ENCODE assay signal across 26 mouse cellular contexts in the genomic region with DNA sequence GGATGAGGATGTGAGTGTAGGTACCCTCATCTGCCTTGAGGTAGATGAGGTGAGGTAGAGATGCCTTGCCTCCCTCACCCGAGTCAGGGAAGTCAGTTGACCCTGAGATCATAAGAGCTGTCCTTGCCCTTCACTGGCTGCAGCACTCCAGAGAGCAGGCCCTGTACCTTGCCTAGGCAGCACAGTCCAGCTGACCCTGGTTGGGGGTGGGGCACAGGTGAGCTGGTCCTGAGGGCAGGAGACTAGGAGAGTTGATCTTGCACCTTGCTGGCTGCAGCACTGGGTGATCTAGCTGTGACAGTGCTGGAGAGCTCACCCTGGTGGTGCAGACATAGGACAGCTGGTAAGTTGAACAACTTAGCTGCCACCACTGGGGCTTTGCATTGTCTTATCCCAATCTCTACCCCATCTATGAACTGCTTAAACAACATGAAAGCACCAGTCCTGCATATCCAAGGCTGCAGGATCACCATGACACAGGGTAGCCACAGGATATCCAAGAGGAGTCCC. TPM values are rescaled to one million over a fixed set of nuclear protein-coding genes. Genes with fewer than 3 reads are reported as not detected.
DNase-seq lines count a peak whose midpoint lies in the region; ATAC-seq lines count a peak whose summit lies in the region.
"Had no signal": no experiment of that assay in that cellular context is flagged by ENCODE, and none has a peak within 500 bp of the region (broad histone marks: within the 10 kb centered on the region; RNA-seq: fewer than 3 reads in every experiment).

No protein-coding gene starts in this region.

- 87% methylated on average over 1 of the region's 1 CpGs for WGBS in hindbrain, embryonic 12.5 days
- 92% methylated on average over 1 of the region's 1 CpGs for WGBS in hindbrain, embryonic 16.5 days
- 81% methylated on average over 1 of the region's 1 CpGs for WGBS in lung, embryonic 15.5 days

- no peak for ATAC-seq in CD4-positive, CD25-positive, alpha-beta regulatory T cell, adult 4 months
- ATAC-seq in hindbrain, embryonic 12.5 days (ENCODE audit: low FRiP score): peak; percentile 26; the same call in 1 of the 2 replicates
- no peak for ATAC-seq in hindbrain, embryonic 16.5 days
- ATAC-seq in lung, embryonic 15.5 days (ENCODE audit: borderline replicate concordance, extremely low read depth, low FRiP score, low TSS enrichment): peak; percentile 55
- ATAC-seq: forebrain, embryonic 14.5 days; hindbrain, postnatal 0 days had no signal

- no peaks in the 10 kb centered on the region for H3K27me3 ChIP-seq in hindbrain, embryonic 12.5 days
- no peaks in the 10 kb centered on the region for H3K27me3 ChIP-seq in hindbrain, embryonic 16.5 days (replicated peaks; ENCODE audit: control insufficient read depth, insufficient read depth, low read length)
- H3K27me3 ChIP-seq in lung, embryonic 15.5 days: no peaks in the 10 kb centered on the region
- H3K27me3 ChIP-seq: embryonic facial prominence, embryonic 12.5 days; heart, embryonic 12.5 days had no signal

- H3K36me3 ChIP-seq in hindbrain, embryonic 12.5 days: no peaks in the 10 kb centered on the region
- H3K36me3 ChIP-seq in hindbrain, embryonic 16.5 days (ENCODE audit: control insufficient read depth, insufficient read depth, low read length): no peaks in the 10 kb centered on the region
- H3K36me3 ChIP-seq in lung, embryonic 15.5 days: no peaks in the 10 kb centered on the region
- H3K36me3 ChIP-seq: embryonic facial prominence, embryonic 12.5 days; heart, embryonic 12.5 days had no signal

- no peaks in the 10 kb centered on the region for H3K4me1 ChIP-seq in hindbrain, embryonic 12.5 days
- H3K4me1 ChIP-seq in hindbrain, embryonic 16.5 days (ENCODE audit: control insufficient read depth, insufficient read depth, low read depth, low read length): no peaks in the 10 kb centered on the region
- H3K4me1 ChIP-seq in lung, embryonic 15.5 days: no peaks in the 10 kb centered on the region
- H3K4me1 ChIP-seq: embryonic facial prominence, embryonic 12.5 days; heart, embryonic 12.5 days had no signal

- no peak overlapping the region for H3K9ac ChIP-seq in hindbrain, embryonic 12.5 days
- no peak overlapping the region for H3K9ac ChIP-seq in hindbrain, embryonic 16.5 days (ENCODE audit: low read depth, low read length)
- H3K9ac ChIP-seq in lung, embryonic 15.5 days: no peak overlapping the region
- H3K9ac ChIP-seq: embryonic facial prominence, embryonic 12.5 days; heart, embryonic 12.5 days had no signal

- no peak overlapping the region for H3K4me2 ChIP-seq in hindbrain, embryonic 12.5 days (replicated peaks)
- no peak overlapping the region for H3K4me2 ChIP-seq in hindbrain, embryonic 16.5 days (ENCODE audit: low read length)
- no peak overlapping the region for H3K4me2 ChIP-seq in lung, embryonic 15.5 days
- H3K4me2 ChIP-seq: embryonic facial prominence, embryonic 12.5 days; heart, embryonic 12.5 days; liver, embryonic 11.5 days had no signal

- no peak overlapping the region for H3K27ac ChIP-seq in hindbrain, embryonic 12.5 days
- H3K27ac ChIP-seq in hindbrain, embryonic 16.5 days (ENCODE audit: low read depth, low read length): no peak overlapping the region
- no peak overlapping the region for H3K27ac ChIP-seq in lung, embryonic 15.5 days
- H3K27ac ChIP-seq: embryonic facial prominence, embryonic 12.5 days; hindbrain, postnatal 0 days; layer of hippocampus, adult 2 months had no signal

- no peaks in the 10 kb centered on the region for H3K9me3 ChIP-seq in hindbrain, embryonic 12.5 days (replicated peaks)
- no peaks in the 10 kb centered on the region for H3K9me3 ChIP-seq in hindbrain, embryonic 16.5 days (ENCODE audit: control insufficient read depth, low read length)
- H3K9me3 ChIP-seq in lung, embryonic 15.5 days: no peaks in the 10 kb centered on the region
- H3K9me3 ChIP-seq: embryonic facial prominence, embryonic 12.5 days had no signal

- peak; percentile 12 for DNase-seq in CD4-positive, CD25-positive, alpha-beta regulatory T cell, adult 2 months (ENCODE audit: low read depth, low spot score)
- DNase-seq in lung, postnatal 36 days: no peak
- DNase-seq in CD4-positive helper T cell, adult 2 months (ENCODE audit: low read depth, low spot score): peak; percentile 4
- DNase-seq in ovary, adult 18-20 months (ENCODE audit: low spot score): no peak
- DNase-seq: adrenal gland, adult 2 months; cerebellum, adult 11-12 months; cerebellum, postnatal 14 days; kidney, adult 18-20 months; kidney, postnatal 14 days; lung, adult 18-20 months; lung, postnatal 4 days; right cerebral cortex, postnatal 25 days; spleen, adult 18-20 months; thymus, adult 18-20 months; thymus, postnatal 36 days had no signal

- no peak overlapping the region for H3K4me3 ChIP-seq in hindbrain, embryonic 12.5 days
- H3K4me3 ChIP-seq in hindbrain, embryonic 16.5 days (ENCODE audit: low read length): no peak overlapping the region
- H3K4me3 ChIP-seq in lung, embryonic 15.5 days: no peak overlapping the region
- H3K4me3 ChIP-seq: embryonic facial prominence, embryonic 12.5 days; heart, embryonic 12.5 days; layer of hippocampus, adult 2 months had no signal

RNA-seq across cellular contexts. Expression of gene Cd200, which starts 28.4 kb away (rescaled TPM):
- polyA plus RNA-seq in CD4-positive, CD25-positive, alpha-beta regulatory T cell, adult 4 months (2017; shearing (Covaris generic)): 100 to 1,000 TPM; 163 to 168 TPM
- 94.5 and 99.2 TPM in 2 replicates for polyA plus RNA-seq in hindbrain, embryonic 12.5 days (2016; fragmentation: Nextera tagmentation; extraction: Ambion mirVana)
- 364 and 369 TPM in 2 replicates for polyA plus RNA-seq in hindbrain, embryonic 16.5 days (2015; fragmentation: Nextera tagmentation; extraction: Ambion mirVana)
- polyA plus RNA-seq in lung, embryonic 15.5 days (2015; fragmentation: Nextera tagmentation; extraction: Ambion mirVana): 68.5 and 73.7 TPM in 2 replicates

RNA-seq across cellular contexts. Expression of gene Gm609, which starts 55.5 kb away (rescaled TPM):
- under 1 TPM in 1 of 2 experiments, not detected in 1; 0.19 TPM for polyA plus RNA-seq in CD4-positive, CD25-positive, alpha-beta regulatory T cell, adult 4 months (2017; shearing (Covaris generic))
- not detected in 2 replicates for polyA plus RNA-seq in hindbrain, embryonic 12.5 days (2016; fragmentation: Nextera tagmentation; extraction: Ambion mirVana)
- not detected in 2 replicates for polyA plus RNA-seq in hindbrain, embryonic 16.5 days (2015; fragmentation: Nextera tagmentation; extraction: Ambion mirVana)
- not detected in 2 replicates for polyA plus RNA-seq in lung, embryonic 15.5 days (2015; fragmentation: Nextera tagmentation; extraction: Ambion mirVana)
- polyA plus RNA-seq: adrenal gland, adult 2 months; embryonic facial prominence, embryonic 12.5 days; forebrain, embryonic 14.5 days; heart, embryonic 12.5 days; hindbrain, postnatal 0 days; limb, embryonic 11.5 days had no signal

Comparison
In these comparisons a context has a peak if more than half of its experiments do, and no peak if none do; other contexts are left out.
1. ATAC-seq: peak in hindbrain, embryonic 12.5 days (single experiment) and lung, embryonic 15.5 days (single experiment); none in CD4-positive, CD25-positive, alpha-beta regulatory T cell, adult 4 months (single experiment) and hindbrain, embryonic 16.5 days (single experiment).
2. DNase-seq: peak in CD4-positive, CD25-positive, alpha-beta regulatory T cell, adult 2 months (single experiment) and CD4-positive helper T cell, adult 2 months (single experiment); none in lung, postnatal 36 days (single experiment) and ovary, adult 18-20 months (single experiment).